Mouse (Mus musculus) frontal cortex, postnatal 14 days (tissue): ENCODE measurements around the gene Cdt1.

ENCODE experiments used
- DNase-seq, 2 experiments: peaks; one replicate each; pipeline ENCODE4 v3.0.0; 2022; ENCODE audit warnings: low spot score in 2 of 2

Cdt1 gene

DNA sequence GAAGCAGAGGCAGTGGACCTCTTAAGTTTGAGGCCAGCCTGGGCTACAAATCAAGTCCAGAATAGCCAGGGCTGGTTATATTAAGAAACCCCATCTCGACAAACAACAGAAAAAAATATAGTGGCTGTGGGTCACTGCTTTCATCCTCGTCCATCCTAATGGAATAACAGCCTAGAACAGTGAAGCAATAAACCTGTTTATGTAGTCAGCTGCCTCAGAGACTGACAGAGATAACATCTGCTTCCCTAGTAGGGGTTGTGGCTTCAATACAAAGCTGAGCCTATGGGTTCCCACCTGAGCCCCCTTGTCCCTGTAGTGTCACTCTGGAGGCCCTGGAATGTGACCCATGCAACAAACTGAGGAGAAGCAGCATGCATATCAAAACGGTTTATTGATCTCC lies 6.4 kb downstream of the Cdt1 start:
- no peak for DNase-seq

DNA sequence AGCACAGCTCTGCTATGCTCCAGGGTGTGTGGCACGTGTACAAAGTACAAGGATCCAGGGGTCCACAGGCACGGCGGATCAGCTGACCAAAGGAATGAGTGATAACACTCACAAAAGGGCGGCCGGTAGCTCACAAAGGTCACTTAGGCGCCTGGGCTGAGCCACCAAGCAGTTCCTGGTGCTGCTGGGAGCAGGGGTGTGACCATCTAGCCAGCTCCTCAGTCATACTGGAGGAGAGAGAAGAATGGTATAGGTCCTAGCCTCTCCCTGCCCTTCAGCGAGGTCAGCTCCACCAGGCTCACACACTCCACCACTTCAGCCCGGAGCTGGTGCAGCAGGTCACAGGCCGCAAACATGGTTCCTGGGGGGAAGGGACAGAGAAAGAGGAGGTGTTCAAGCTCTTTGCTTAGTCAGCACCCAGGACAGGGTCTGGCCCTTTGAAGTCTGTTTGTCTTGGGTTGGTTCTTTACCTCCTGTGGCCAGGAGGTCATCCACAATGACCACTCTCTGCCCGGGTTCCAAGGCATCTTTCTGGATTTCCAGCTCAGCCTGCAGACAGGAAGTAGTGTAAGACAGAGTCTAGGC lies 6.9 kb downstream of the Cdt1 start:
- DNase-seq = no peak

DNA sequence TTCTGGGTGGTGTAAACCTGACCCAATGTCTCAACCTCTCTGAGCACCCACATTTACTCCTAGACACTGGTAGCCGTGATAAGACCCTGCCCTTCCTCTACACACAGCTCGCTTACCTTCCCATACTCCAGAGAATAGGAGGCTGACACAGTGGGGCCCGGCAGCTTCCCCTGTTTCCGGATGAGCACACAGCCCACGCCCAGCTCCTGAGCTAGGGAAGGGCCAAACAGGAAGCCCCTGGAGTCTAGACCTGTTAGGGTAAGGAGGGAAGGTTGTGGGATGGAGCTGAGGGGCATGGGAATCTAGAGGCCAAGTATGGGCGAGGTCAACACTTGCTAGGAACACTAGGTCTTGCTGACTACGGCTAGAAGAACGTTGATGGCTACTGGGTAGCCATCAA lies 7.5 kb downstream of the Cdt1 start:
- DNase-seq = no peak

DNA sequence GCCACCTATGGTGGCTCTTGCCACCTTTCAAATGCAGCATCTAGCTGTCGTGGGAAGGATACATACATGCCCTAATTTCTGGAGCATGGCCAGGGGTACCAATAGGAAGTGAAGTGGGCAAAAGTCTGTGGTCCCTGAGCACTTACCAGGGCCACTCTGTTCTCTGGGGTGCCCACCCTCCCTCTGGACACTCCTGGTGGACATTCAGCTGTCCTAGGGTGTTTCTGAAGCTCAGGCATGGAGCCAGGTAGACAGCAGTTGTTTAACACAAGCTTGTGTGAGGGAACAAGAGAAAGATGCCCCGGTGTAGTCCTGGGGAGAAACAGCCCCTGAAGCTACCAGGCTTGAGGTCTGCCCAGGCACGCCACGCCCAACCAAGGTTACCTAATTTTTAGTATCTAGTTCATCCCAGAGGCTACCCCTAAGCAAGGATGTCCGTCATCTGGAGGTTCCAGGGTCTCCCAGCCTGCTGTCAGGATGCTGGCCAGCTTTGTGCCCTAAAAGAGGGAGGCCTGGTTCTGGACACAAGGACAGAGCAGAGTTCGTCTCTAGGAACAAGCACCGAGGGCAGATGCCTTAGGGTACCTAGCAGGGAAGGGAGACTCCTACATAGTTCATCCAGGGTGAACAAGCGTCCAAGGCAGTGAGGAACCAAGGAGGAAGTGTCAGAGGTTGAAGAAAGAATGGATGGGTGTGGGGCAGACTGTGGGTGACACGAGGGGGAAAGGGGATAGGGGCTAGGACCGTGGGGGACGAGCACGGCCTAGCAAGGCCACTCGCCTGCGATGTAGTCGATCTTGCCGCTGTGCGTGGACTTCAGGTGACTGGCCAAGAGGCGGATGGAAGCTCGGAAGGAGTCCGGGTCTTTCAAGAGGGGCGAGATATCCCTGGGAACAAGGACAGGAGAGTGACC lies 8.2 kb downstream of the Cdt1 start:
- DNase-seq = no peak

DNA sequence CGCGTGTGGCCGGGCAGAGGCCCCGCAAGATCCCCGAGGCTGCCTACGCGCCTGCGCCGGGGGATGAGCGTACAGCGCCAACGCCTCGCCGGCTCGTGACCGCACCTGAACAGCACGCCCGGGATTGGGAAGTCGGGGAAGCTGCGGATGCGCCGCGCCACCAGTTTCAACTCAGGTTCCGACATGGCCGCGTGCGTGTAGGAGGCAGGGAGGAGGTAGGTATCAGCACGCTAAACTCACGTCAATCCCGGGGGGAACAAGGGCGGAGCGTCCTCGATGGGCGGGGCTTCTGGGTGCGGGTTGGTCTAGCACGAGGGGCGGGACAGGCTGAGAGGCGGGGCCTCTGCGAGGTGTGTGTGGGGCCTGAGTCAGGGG lies 8.8 kb downstream of the Cdt1 start, which contains the start of gene Aprt:
Gene Aprt, minus strand, starts transcription at position 262 of the 375 bp plus-strand sequence.
- peak; percentile 91 to 92 for DNase-seq

DNA sequence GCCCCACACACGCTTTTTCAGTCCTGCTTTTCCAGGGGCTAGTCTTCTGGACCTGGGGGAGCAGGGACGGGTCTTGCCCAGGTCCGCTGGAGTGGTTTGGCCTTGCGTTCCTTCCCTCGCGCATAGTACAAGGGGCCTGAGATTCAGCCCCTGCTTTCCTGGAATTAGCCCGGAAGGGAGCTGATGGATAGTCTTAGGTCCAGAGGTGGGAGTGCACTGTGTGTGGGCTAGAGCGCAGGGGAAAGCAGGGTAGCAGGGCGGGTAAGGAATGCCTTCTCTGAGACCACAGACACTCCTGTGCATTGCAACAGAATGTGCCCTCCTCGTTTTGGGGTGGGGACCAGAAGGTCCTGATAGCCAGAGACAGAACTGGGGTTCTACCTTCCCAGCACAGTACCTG lies 9.3 kb downstream of the Cdt1 start:
- DNase-seq = no peak

DNA sequence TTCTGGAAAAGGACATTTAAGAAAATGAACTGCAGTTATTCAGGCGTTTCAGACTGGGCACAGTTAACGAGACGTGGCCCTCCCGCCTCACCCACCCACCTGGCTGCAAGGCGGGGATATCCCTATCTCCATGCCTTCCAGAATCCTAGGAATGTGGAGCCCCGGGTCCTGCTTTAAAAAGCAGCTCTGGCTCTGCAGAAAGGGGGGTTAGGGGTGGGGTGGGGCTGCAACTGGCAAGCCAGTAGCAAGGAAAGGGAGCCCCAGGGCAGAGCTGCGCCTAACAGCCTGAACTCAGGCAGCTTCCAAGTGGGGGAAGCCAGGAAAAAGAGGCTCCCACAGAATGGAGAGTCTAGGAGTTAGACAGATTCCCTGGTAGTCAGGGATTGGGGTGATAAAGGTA lies 11.4 kb downstream of the Cdt1 start:
- no peak for DNase-seq

DNA sequence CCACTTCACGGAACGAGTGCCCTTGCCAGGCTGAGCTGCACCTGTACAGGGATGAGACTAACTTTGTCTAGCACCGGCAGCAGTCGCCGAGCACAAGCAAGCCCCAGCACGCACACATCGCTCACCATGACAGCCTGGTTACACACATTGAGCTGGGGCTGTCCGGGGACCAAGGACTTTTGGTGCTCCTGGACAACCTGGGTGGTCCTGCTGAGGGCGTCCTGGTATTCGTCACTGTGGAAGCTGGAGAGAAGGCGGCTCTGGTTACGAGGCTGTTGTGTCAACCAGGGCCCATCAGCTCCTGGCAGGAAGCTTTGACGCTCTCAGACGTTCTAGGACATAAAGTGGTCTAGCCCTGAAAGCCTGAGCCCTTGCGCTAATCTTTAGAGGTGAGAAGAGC lies 13.1 kb downstream of the Cdt1 start:
- no peak for DNase-seq

DNA sequence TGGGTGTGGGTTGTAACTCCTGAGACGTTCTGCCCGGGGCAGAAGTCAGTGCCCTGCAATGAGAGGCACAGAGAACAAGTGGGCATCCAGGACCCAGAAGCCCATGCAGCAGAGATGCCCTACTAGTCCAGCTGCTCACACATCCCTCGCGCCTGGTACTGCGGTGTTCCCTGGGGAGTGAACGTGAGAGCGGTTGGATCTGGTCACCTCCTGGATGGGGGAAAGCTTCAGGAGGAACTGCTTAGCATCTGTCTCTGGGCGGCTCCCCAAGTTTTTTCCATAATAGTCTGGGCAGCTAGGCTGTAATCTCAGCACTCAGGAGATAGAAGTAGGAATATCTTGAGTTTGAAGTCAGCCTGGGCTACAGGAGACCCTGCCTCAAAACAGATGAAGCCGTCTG lies 17.2 kb downstream of the Cdt1 start:
- DNase-seq = no peak

DNA sequence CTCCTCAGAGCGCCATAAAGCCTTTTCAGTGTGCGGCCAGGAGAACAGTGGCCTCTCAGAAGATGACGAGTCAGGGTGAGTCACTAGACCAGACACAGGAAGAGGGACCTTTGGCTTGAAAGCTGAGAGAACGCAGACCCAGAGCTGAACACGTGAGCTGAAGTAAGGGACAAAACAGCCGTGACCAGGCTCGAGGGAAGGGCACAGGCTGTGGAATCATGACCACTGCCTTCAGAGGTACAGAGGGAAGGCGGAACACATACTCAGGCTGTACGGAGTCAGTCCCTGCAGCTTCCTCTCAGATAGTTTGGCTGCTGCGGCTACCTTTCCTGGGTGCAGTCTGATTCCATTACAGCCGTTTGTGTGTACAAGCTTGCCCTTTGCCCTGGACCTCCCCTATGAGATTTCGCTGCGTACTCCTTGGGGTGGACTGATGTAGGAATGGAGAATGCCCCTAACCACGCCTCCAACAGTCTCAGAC lies 17.6 kb downstream of the Cdt1 start:
- DNase-seq = no peak

DNA sequence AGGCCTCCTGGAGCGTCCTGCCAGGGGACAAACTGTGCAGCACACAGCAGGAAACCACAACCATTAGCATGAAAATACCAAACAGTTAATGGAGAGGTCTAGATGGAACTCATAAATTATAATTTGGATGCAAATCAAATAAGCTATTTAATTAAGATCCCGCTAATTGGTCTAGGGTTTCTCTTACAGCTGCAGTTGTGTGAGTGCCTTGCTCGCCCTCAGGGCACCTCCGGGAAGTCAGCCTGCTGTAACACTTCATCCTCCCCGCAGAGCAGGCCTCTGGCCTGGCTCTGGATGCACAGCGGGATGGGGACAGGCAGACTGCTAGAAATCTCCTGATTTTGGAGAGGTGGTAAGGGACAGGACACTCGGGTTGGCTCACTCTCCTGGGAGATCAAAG lies 18.4 kb downstream of the Cdt1 start:
- DNase-seq = no peak

DNA sequence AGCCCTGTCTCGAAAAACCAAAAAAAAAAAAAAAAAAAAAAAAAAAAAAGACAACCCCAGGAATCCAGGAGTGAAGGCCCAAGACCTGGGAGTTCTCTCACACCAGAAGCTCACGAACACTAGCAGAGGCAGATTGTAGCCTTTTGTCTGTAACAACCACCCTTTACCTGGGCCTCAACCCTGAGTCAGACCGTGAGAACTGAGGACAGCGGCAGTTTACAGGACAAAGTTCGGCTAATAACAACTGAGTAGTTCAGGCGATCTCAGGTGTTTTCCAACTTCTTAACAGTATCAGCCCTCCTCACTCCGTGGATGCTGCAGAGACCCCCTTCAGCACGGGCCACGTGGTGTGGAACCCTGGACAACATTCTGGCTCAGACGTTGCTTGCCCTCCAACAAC lies 18.9 kb downstream of the Cdt1 start:
- DNase-seq = no peak

DNA sequence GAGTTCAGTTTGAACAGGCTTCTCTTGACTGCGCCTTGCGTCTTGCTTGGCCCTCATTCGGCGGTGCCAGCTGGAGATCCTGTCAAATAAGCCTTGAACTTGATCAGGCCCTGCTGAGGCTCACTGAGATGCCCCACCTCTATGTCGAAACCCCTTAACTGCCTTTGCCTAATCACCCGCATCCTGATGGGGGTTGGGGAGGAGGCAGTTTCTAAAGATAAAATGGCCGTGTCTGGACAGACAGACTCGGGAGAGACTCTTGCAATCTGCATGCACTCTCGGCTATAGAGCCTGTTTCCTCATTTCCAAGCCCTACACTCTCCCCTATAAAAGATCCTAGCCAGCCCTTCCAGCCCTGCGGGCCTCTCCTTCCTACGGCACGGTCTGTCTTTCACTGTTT lies 25.4 kb downstream of the Cdt1 start:
- no peak for DNase-seq

DNA sequence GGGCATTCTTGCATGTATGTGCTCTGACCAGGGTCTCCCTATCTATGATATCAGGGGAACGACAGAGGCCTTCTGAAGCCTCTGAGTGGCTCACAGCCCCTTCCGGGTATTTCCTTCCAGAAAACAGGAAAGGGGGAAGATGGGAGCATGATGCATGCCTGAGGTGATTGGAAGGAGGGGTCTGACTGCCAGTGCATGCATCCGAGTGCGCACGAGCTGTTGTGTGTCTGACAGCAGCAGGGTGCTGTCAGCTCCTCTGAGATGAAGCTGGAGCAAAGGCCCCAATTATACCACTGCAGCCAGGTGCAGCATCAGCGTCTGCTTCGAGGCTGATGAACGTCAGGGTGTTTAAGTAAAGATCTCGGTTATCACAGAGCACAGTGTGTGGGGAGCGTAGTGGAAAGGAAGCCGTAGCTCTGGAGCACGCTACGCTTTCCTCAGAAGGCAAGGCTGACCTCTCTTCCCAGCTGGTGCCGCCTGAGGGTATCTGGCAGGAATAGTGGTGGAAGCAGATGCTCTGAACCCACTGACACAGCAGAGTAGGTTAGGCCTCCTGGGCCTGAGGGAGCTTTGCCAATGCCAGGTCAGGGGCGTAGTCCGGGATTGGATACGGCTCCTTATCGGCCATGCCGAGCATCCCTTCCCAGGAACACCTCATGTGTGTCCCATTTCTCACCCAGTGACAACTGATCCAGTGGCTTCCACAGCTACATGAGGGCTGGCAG lies 26.1 kb downstream of the Cdt1 start:
- DNase-seq = no peak

DNA sequence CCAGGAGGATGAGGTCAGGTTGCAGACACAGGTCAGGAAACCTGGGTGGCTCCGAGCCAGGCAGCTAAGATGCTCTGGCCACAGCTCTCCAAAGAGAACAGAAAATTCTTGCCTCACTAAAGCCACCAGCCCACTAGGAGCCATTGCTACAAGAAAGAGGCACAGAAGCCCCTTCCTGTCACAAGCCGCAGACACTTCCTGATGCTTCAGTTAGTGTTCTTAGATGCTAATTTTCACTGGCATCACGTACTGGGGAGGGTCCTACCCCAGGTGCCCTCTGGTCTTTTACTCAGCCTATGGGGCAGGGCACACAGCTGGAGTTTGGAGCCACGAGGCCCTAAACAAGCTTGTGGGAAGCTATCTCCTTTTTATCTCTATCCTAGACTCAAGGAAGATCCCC lies 28.2 kb downstream of the Cdt1 start:
- DNase-seq = no peak

DNA sequence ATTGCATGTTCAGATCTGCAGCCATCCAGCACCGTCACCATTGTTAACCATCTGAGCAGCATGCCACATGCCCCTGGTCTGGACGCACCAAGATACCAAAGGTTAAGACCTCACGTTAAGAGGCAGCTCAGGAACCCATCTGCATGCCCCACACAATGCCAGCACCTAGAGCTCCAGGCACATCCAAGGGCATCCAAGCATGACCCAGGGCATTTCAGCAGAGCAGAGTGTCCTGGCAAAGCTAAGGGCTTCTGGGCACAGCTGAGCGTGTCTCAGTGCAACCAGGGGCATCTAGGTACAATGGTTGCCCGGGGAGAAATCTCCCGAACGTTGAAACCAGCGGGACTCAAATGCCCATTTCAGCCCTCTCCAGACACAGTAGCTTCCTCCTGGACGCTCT lies 32.9 kb downstream of the Cdt1 start:
- DNase-seq = no peak

DNA sequence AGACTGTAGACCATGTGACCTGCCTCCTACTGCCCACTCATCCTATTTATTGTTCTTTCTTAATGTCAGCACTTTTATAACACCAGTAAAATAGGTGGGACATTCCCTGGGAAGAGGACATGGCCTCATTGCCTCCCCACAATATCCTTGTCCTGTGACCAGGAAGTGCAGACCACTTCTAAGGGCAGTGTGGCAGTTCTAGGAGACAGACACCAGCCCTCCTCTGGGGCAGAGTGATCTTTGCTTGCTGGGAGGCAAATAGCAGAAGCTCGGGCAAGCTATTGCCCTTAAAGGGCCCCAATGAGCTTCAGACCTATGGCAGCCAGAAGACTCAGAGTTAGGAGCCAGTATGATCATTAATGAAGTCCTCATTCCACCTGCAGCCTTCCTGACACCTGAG lies 36.8 kb downstream of the Cdt1 start:
- DNase-seq = no peak

DNA sequence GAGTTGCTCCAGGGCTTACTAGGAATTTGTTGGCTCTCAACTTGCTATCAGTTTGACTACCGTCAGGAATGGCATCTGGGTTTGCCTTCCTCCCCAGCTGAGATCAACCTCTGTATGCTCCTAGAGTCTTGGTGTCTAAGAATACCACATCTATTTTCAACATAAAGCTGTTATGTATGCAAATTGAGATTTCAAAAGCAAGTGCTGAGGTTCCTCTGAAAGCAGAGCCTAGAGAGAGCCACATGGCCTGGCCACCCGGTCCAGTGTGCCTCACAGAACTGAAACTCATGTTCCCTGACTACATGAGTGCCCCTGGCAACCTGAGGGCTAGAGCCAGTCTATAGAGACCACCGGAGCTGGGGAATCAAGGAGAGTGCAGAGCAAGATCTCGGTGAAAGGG lies 37.6 kb downstream of the Cdt1 start:
- DNase-seq = no peak

DNA sequence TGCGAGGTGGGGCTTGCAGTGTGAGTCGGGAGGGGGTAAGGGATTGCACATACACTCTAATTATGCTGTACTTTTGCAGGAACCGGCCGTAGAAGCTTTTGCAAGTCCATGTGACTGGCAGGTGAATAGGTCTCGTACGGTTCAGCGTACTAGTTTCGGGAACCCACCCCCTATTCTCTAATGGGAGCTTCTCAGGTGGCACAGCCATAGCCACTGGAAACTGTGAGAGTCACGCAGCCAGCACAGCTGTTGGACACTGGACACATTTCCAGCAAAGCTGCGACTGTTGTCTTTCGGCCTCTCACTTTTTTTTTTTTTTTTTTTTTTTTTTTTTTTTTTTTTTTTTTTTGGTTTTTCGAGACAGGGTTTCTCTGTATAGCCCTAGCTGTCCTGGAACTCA lies 39.0 kb downstream of the Cdt1 start:
- DNase-seq = no peak

DNA sequence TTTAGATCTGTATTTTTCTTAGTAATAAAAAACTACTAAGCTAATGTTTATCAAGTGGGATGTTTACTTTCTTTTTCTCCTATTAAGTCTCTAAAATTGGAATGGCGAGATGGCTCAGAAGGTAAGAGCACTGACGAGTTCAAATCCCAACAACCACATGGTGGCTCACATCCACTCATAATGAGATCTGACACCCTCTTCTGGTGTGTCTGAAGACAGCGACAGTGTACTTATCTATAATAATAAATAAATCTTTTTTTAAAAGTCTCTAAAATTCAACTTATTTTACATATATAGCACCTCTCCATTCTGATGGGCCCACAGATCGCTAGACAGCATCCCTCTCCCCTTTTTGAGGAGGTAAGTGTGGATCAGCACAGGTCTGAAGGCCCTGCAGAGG lies 42.4 kb downstream of the Cdt1 start:
- DNase-seq = no peak

DNA sequence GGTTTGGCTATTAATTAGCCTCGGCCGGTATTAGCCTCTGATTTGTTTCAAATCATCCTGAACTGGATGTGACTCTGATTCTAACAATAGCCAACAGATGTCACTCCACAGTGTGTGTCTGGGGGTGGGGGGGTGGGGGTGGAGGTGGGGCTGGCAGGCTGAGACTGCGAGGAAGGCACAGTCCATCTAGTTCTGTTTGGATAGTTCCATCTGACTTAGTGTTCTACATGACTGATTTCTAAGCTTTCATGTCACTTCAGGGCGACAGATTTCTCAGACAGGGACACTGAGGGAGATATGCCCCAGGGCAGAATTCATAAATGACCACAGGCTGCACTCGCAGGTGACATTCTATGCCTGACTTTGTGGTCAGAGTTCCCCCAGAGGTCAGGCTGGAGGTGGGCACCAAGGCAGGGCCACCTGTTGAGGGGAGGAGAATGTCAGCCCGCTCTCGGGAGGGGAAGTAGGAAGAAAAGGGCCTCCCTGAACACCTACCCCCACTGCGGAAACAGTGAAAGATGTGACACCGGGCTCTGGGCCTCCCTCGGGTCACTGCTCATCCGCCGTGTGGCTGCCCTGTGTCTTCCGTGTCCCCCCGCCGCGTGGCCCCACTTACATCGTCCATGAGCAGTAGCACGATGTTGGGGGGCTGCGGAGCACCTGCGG lies 42.9 kb downstream of the Cdt1 start:
- DNase-seq = no peak
